Mouse (Mus musculus): Measurements from ENCODE around the gene Tab1. TPM values are rescaled to one million over a fixed set of nuclear protein-coding genes. Genes with fewer than 3 reads are reported as not detected.

Gene Tab1
- total RNA-seq, 2 experiments from 2014 or later: 16.3 to 28.9 TPM

DNA sequence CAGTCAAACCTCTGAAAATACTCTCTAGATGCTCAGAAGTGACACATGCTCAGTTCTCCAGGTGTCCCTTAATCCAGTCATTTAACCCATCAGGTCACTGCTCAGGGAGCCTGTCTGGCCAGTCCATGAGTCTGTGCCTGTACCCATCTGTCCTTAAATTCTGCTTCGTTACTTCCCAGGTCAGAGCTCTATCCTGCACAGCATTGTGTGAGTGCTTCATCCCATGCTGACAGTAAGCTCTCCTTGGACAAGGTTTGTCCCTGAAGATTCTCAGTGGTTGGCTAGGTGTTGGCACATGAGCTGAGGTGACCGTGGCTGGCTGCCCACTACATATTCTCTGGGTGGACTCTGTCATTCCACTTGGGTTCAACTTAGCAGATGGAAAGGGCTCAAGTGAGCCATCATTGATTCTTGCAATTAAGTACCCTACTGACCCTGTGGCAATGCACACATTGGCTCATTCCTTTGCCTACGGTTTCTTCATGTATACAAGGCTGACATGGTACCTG lies 73.2 kb downstream of the Tab1 start:
- DNase-seq: no peak

DNA sequence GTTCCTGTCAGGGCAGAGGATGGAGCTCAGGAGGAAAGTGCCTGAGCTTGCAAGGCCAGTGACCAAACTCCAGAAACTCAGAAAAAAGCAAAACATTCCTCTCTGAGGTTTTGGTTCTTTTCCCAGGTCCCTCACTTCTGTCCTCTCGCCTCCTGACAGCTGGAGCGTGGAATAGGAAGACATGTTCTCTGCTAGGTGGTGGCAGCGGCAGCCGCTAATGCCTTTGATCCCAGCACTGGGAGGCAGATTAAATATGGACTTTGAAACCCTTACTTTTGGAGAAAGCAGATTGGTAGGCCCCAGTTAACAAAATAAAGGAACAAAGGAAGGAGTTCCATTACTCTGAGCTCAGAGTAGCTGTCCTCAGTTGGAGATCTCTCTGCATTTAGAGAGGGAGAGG lies 75.5 kb downstream of the Tab1 start:
- no peak for DNase-seq

Other genes starting within 250 kb of the Tab1 start
- gene Apobec3, start 241.5 kb upstream of the Tab1 start, total RNA-seq (2021): 10 to 100 TPM; 16.0 to 30.6 TPM
- 10 to 100 TPM in 1 of 2 experiments, 1 to 10 TPM in 1; 8.1 to 11.1 TPM for gene Cbx7, start 162.0 kb upstream of the Tab1 start, total RNA-seq (2021)
- gene Pdgfb, start 118.2 kb upstream of the Tab1 start, total RNA-seq (2021): 10 to 100 TPM; 37.8 to 46.7 TPM
- gene Syngr1, start 41.8 kb upstream of the Tab1 start, total RNA-seq (2021): 10 to 100 TPM; 30.2 to 35.0 TPM
- gene Rpl3, start 41.3 kb upstream of the Tab1 start, total RNA-seq (2021): 100 to 1,000 TPM; 672 to 709 TPM
- 1 to 10 TPM; 6.0 to 8.0 TPM for gene Mgat3, start 40.6 kb downstream of the Tab1 start, total RNA-seq (2021)
- 10 to 100 TPM; 42.8 to 46.6 TPM for gene Mief1, start 100.9 kb downstream of the Tab1 start, total RNA-seq (2021)
- 10 to 100 TPM in 1 of 2 experiments, 1 to 10 TPM in 1; 6.9 to 19.1 TPM for gene AC140267.1, start 102.7 kb downstream of the Tab1 start, total RNA-seq (2021)
- 100 to 1,000 TPM; 121 to 199 TPM for gene Atf4, start 122.1 kb downstream of the Tab1 start, total RNA-seq (2021)
- gene Rps19bp1, start 131.2 kb downstream of the Tab1 start, total RNA-seq (2021): 10 to 100 TPM; 33.0 to 37.6 TPM
- gene Cacna1i, start 154.1 kb downstream of the Tab1 start, total RNA-seq (2021): 1 to 10 TPM in 1 of 2 experiments, under 1 TPM in 1; 0.27 to 1.1 TPM